Mouse (Mus musculus) testis, adult 2 months (tissue): Measurements from ENCODE around the gene Kcnq1. TPM values are rescaled to one million over a fixed set of nuclear protein-coding genes. Genes with fewer than 3 reads are reported as not detected.

Experiments
- H3K27ac ChIP-seq: fragments of 200-500 bp; 2 replicates; pipeline ENCODE4 v1.5.1; 2012; ENCODE audit warnings: low read depth, low read length; ENCODE audit not compliant: control insufficient read depth, insufficient read depth
- H3K27me3 ChIP-seq: fragments of 200-500 bp; 2 replicates; pipeline ENCODE4 v1.6.1; 2012; ENCODE audit warnings: mild to moderate bottlenecking, low read length, moderate library complexity; ENCODE audit not compliant: control insufficient read depth, insufficient read depth
- H3K36me3 ChIP-seq: fragments of 200-500 bp; 2 replicates; pipeline ENCODE4 v1.6.1; 2012; ENCODE audit warnings: mild to moderate bottlenecking, low read length; ENCODE audit not compliant: control insufficient read depth, insufficient read depth
- H3K4me1 ChIP-seq: fragments of 200-500 bp; 2 replicates; pipeline ENCODE4 v1.6.1; 2012; ENCODE audit warnings: low read length; ENCODE audit not compliant: control insufficient read depth, insufficient read depth
- H3K4me3 ChIP-seq: fragments of 200-500 bp; 2 replicates; pipeline ENCODE4 v1.5.1; 2012; ENCODE audit warnings: low read depth, mild to moderate bottlenecking, low read length, moderate library complexity, mixed read lengths; ENCODE audit not compliant: control insufficient read depth
- CTCF ChIP-seq: fragments of 200-500 bp; IDR thresholded peaks from 2 replicates; pipeline ENCODE4 v1.5.1; 2012; ENCODE audit warnings: low read depth, mild to moderate bottlenecking, inconsistent platforms, low read length, moderate library complexity; ENCODE audit not compliant: control insufficient read depth, insufficient read depth, insufficient replicate concordance
- POLR2A ChIP-seq: fragments of 200-500 bp; IDR thresholded peaks from 2 replicates; pipeline ENCODE4 v1.6.1; 2012; ENCODE audit warnings: low read depth, mild to moderate bottlenecking, inconsistent platforms, low read length, moderate library complexity; ENCODE audit not compliant: control insufficient read depth
- polyA plus RNA-seq: library from polyadenylated mRNA; depleted of rRNA; stranded (reverse); fragments of >200 nt; gene quantifications from 2 replicates; pipeline ENCODE4 v1.2.3, GENCODE M21; 2012

The Kcnq1 gene
- polyA plus RNA-seq, 1 experiment = 1.6 TPM

- no peaks in the 10 kb centered on the region for H3K4me1 ChIP-seq
- TF ChIP-seq CTCF = peak; percentile 49; the same call in 1 of the 2 replicates
- no peak for TF ChIP-seq POLR2A
- H3K27me3 ChIP-seq = no peaks in the 10 kb centered on the region
- H3K4me3 ChIP-seq = no peak overlapping the region
- no peaks in the 10 kb centered on the region for H3K36me3 ChIP-seq
- H3K27ac ChIP-seq = no peak overlapping the region
These were observed 32.6 kb downstream of the Kcnq1 start for GRCm38 (mm10) chr7:143138789-143139188.

GRCm38 (mm10) chr7:143139932-143140331 lies 33.8 kb downstream of the Kcnq1 start:
- Histone ChIP-seq H3K4me3 (peak overlapping the region; percentile 45), H3K27me3 (no peaks in the 10 kb centered on the region), H3K36me3 (no peaks in the 10 kb centered on the region), H3K4me1 (no peaks in the 10 kb centered on the region), H3K27ac (no peak overlapping the region)
- TF ChIP-seq POLR2A (no peak), CTCF (no peak)

GRCm38 (mm10) chr7:143142680-143143079 lies 36.5 kb downstream of the Kcnq1 start:
- no peak overlapping the region for H3K4me3 ChIP-seq
- TF ChIP-seq CTCF = no peak
- TF ChIP-seq POLR2A = no peak
- H3K4me1 ChIP-seq = no peaks in the 10 kb centered on the region
- H3K27me3 ChIP-seq = no peaks in the 10 kb centered on the region
- no peaks in the 10 kb centered on the region for H3K36me3 ChIP-seq
- H3K27ac ChIP-seq = no peak overlapping the region

GRCm38 (mm10) chr7:143147015-143147414 lies 40.9 kb downstream of the Kcnq1 start:
- H3K4me3 ChIP-seq = no peak overlapping the region
- H3K36me3 ChIP-seq = no peaks in the 10 kb centered on the region
- no peaks in the 10 kb centered on the region for H3K4me1 ChIP-seq
- H3K27ac ChIP-seq = no peak overlapping the region
- TF ChIP-seq POLR2A (no peak), CTCF (no peak)
- H3K27me3 ChIP-seq = no peaks in the 10 kb centered on the region

DNA sequence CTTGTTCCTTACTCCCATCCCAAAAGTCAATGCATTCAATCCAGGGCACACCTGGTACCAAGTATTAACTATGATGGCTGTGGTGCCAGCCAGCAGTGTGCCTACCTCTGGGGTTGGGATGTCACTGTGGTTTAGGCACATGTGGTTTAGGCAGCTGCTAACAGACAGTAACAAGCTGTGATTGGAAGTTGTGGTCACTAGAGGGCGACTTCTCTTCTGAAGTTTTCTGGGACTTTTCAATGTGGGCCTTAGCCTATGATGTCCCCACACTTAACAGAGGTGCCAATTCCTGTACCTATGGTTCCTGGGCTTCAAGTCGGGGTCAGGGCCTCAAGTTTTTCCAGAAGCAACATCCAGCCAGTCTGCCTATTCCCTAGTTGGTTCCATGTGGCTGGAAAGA lies 45.0 kb downstream of the Kcnq1 start:
- Histone ChIP-seq H3K36me3 (no peaks in the 10 kb centered on the region), H3K4me3 (no peak overlapping the region), H3K27me3 (no peaks in the 10 kb centered on the region), H3K4me1 (peaks cover 7% of the 10 kb centered on the region), H3K27ac (no peak overlapping the region)
- TF ChIP-seq POLR2A (no peak), CTCF (peak; percentile 21; the same call in 1 of the 2 replicates)

DNA sequence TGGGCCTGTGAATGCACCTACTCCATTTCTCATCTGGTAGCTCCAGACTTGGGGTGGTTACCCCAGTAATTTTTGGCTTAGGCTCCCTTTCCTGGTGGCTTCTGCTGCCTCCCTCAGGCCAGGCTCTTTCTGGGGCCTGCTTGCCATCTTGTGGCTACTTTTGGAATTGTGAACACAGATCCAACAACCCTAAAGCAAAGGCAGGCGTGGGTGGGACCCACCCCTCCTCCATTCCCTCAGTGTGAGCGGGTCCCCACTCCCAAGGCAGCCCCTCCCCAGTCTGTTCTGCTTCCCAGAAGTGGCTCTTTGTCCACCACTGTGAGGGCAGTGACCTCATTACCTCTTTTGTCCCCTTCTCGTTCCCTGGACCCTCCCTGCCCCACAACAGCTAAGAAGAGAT lies 46.2 kb downstream of the Kcnq1 start:
- Histone ChIP-seq H3K27ac (no peak overlapping the region), H3K27me3 (no peaks in the 10 kb centered on the region), H3K4me3 (no peak overlapping the region), H3K4me1 (peaks cover 7% of the 10 kb centered on the region), H3K36me3 (no peaks in the 10 kb centered on the region)
- TF ChIP-seq CTCF (peak; percentile 27; the same call in 1 of the 2 replicates), POLR2A (no peak)

GRCm38 (mm10) chr7:143153915-143154373 lies 47.8 kb downstream of the Kcnq1 start:
- peak overlapping the region; percentile 43; the same call in 1 of the 2 replicates for H3K4me3 ChIP-seq
- H3K27me3 ChIP-seq = no peaks in the 10 kb centered on the region
- no peaks in the 10 kb centered on the region for H3K36me3 ChIP-seq
- peaks cover 7% of the 10 kb centered on the region for H3K4me1 ChIP-seq
- no peak overlapping the region for H3K27ac ChIP-seq
- TF ChIP-seq CTCF = peak; percentile 77
- no peak for TF ChIP-seq POLR2A

- H3K4me3 ChIP-seq = no peak overlapping the region
- no peaks in the 10 kb centered on the region for H3K36me3 ChIP-seq
- H3K27me3 ChIP-seq = no peaks in the 10 kb centered on the region
- no peak for TF ChIP-seq CTCF
- TF ChIP-seq POLR2A = no peak
- peaks cover 7% of the 10 kb centered on the region for H3K4me1 ChIP-seq
- H3K27ac ChIP-seq = no peak overlapping the region
These were observed 48.3 kb downstream of the Kcnq1 start for GRCm38 (mm10) chr7:143154458-143154871.

GRCm38 (mm10) chr7:143155257-143155656 lies 49.1 kb downstream of the Kcnq1 start:
- TF ChIP-seq POLR2A (no peak), CTCF (no peak)
- H3K4me3 ChIP-seq = no peak overlapping the region
- no peak overlapping the region for H3K27ac ChIP-seq
- peaks cover 7% of the 10 kb centered on the region for H3K4me1 ChIP-seq
- no peaks in the 10 kb centered on the region for H3K27me3 ChIP-seq
- H3K36me3 ChIP-seq = no peaks in the 10 kb centered on the region
